Mouse (Mus musculus) embryonic facial prominence, embryonic 10.5 days (tissue): ENCODE data around the gene Ap2s1. TPM values are rescaled to one million over a fixed set of nuclear protein-coding genes. Genes with fewer than 3 reads are reported as not detected.
A peak's percentile ranks its signal among the peaks of the same experiment; 100 is the strongest.
"Not testable (repeated sequence)": the region's sequence is repeated elsewhere in the genome, so short reads cannot be mapped to it uniquely, and the experiment has no call there.

Source experiments
- DNase-seq: peaks from one replicate; pipeline ENCODE4 v3.0.0-alpha.2; 2017; ENCODE audit warnings: low spot score
- H3K27ac ChIP-seq: fragments of 300-500 bp; sonication (generic); replicated peaks from 2 replicates; pipeline ENCODE4 v1.5.1; 2016; ENCODE audit warnings: mild to moderate bottlenecking
- H3K27me3 ChIP-seq: fragments of 300-500 bp; sonication (generic); replicated peaks from 2 replicates; pipeline ENCODE4 v1.6.1; 2016; ENCODE audit warnings: low read depth, mild to moderate bottlenecking; ENCODE audit not compliant: poor library complexity, severe bottlenecking
- H3K36me3 ChIP-seq: fragments of 300-500 bp; sonication (generic); replicated peaks from 2 replicates; pipeline ENCODE4 v1.6.1; 2016; ENCODE audit warnings: mild to moderate bottlenecking, moderate library complexity
- H3K4me1 ChIP-seq: fragments of 300-500 bp; sonication (generic); 2 replicates; pipeline ENCODE4 v1.6.1; 2016
- H3K4me3 ChIP-seq: fragments of 300-500 bp; sonication (generic); 2 replicates; pipeline ENCODE4 v1.5.1; 2016; ENCODE audit warnings: mild to moderate bottlenecking, moderate library complexity
- H3K9me3 ChIP-seq: fragments of 300-500 bp; sonication (generic); 2 replicates; pipeline ENCODE4 v1.6.1; 2016; ENCODE audit warnings: mild to moderate bottlenecking
- WGBS: fragments of 180-500 bp; shearing (Covaris S2); methylation state at CpG from one replicate; pipeline ENCODE4 v1.1.7; 2016; 5-methylcytosine and 5-hydroxymethylcytosine counted together
- polyA plus RNA-seq: library from polyadenylated mRNA; unstranded; fragments of >200 nt; fragmentation: Nextera tagmentation; extraction: Ambion mirVana; gene quantifications from 2 replicates; pipeline ENCODE4 v1.2.1, GENCODE M21; 2016

Gene Ap2s1
- 250 and 256 TPM in 2 replicates for polyA plus RNA-seq

GRCm38 (mm10) chr7:16738073-16738696, at the start of gene Ap2s1:
TSS of gene Ap2s1 (plus strand) at chr7:16738410.
- under 1% methylated on average over 34 of the region's 34 CpGs for WGBS
- no peaks in the 10 kb centered on the region for H3K27me3 ChIP-seq
- H3K4me3 ChIP-seq: peak within 1 kb of the TSS; percentile 84
- H3K27ac ChIP-seq: peak within 1 kb of the TSS; percentile 82
- H3K4me1 ChIP-seq: peaks cover 18% of the 10 kb centered on the region
- H3K36me3 ChIP-seq: peaks cover 13% of the 10 kb centered on the region
- no peaks in the 10 kb centered on the region for H3K9me3 ChIP-seq
- peak; percentile 96 for DNase-seq

GRCm38 (mm10) chr7:16689196-16689595, 49.0 kb upstream of the Ap2s1 start:
- Histone ChIP-seq H3K27ac (no peak overlapping the region), H3K4me3 (no peak overlapping the region), H3K36me3 (no peaks in the 10 kb centered on the region), H3K27me3 (no peaks in the 10 kb centered on the region), H3K4me1 (no peaks in the 10 kb centered on the region), H3K9me3 (peaks cover 6% of the 10 kb centered on the region)
- 74% methylated on average over 5 of the region's 5 CpGs for WGBS
- DNase-seq: no peak

- H3K27ac ChIP-seq: no peak overlapping the region
- H3K9me3 ChIP-seq: 0 out of 2 replicates have a peak, but pooled peaks cover 2% of the 10 kb centered on the region
- H3K4me1 ChIP-seq: no peaks in the 10 kb centered on the region
- H3K4me3 ChIP-seq: no peak overlapping the region
- H3K27me3 ChIP-seq: no peaks in the 10 kb centered on the region
- WGBS: 38% methylated on average over 3 of the region's 3 CpGs
- no peaks in the 10 kb centered on the region for H3K36me3 ChIP-seq
- no peak for DNase-seq
These were observed 43.2 kb upstream of the Ap2s1 start for GRCm38 (mm10) chr7:16695025-16695424.

GRCm38 (mm10) chr7:16699042-16699441, 39.2 kb upstream of the Ap2s1 start:
- Histone ChIP-seq H3K4me1 (no peaks in the 10 kb centered on the region), H3K4me3 (no peak overlapping the region), H3K27me3 (no peaks in the 10 kb centered on the region), H3K27ac (no peak overlapping the region), H3K36me3 (no peaks in the 10 kb centered on the region), H3K9me3 (0 out of 2 replicates have a peak, but pooled peaks cover 2% of the 10 kb centered on the region)
- WGBS: 47% methylated on average over 2 of the region's 2 CpGs
- no peak for DNase-seq

- DNase-seq: no peak
- Histone ChIP-seq H3K36me3 (no peaks in the 10 kb centered on the region), H3K4me1 (no peaks in the 10 kb centered on the region), H3K4me3 (no peak overlapping the region), H3K9me3 (0 out of 2 replicates have a peak, but pooled peaks cover 2% of the 10 kb centered on the region), H3K27ac (no peak overlapping the region), H3K27me3 (no peaks in the 10 kb centered on the region)
- 86% methylated on average over 5 of the region's 5 CpGs for WGBS
These were observed 37.6 kb upstream of the Ap2s1 start for GRCm38 (mm10) chr7:16700583-16700982.

- H3K9me3 ChIP-seq: no peaks in the 10 kb centered on the region
- DNase-seq: no peak
- H3K4me1 ChIP-seq: peaks cover 7% of the 10 kb centered on the region; the same call in 1 of the 2 replicates
- no peak overlapping the region for H3K4me3 ChIP-seq
- WGBS: 64% methylated on average over 9 of the region's 9 CpGs
- peaks cover 14% of the 10 kb centered on the region for H3K27me3 ChIP-seq
- H3K36me3 ChIP-seq: no peaks in the 10 kb centered on the region
- H3K27ac ChIP-seq: no peak overlapping the region
These were observed 31.8 kb upstream of the Ap2s1 start for GRCm38 (mm10) chr7:16706385-16706784.

GRCm38 (mm10) chr7:16708244-16708643, 30.0 kb upstream of the Ap2s1 start:
- H3K9me3 ChIP-seq: no peaks in the 10 kb centered on the region
- 24% methylated on average over 9 of the region's 9 CpGs for WGBS
- no peak for DNase-seq
- no peak overlapping the region for H3K27ac ChIP-seq
- H3K4me3 ChIP-seq: no peak overlapping the region
- H3K4me1 ChIP-seq: peaks cover 7% of the 10 kb centered on the region; the same call in 1 of the 2 replicates
- no peaks in the 10 kb centered on the region for H3K36me3 ChIP-seq
- peaks cover 14% of the 10 kb centered on the region for H3K27me3 ChIP-seq

GRCm38 (mm10) chr7:16710604-16711003, 27.6 kb upstream of the Ap2s1 start:
- H3K4me1 ChIP-seq: peaks cover 7% of the 10 kb centered on the region; the same call in 1 of the 2 replicates
- peaks cover 14% of the 10 kb centered on the region for H3K27me3 ChIP-seq
- WGBS: 81% methylated on average over 5 of the region's 5 CpGs
- no peaks in the 10 kb centered on the region for H3K36me3 ChIP-seq
- no peak for DNase-seq
- no peak overlapping the region for H3K4me3 ChIP-seq
- 0 out of 2 replicates have a peak, but pooled peaks cover 4% of the 10 kb centered on the region for H3K9me3 ChIP-seq
- H3K27ac ChIP-seq: no peak overlapping the region

- WGBS: 80% methylated on average over 13 of the region's 13 CpGs
- Histone ChIP-seq H3K36me3 (no peaks in the 10 kb centered on the region), H3K4me3 (no peak overlapping the region), H3K27me3 (peaks cover 6% of the 10 kb centered on the region), H3K9me3 (0 out of 2 replicates have a peak, but pooled peaks cover 4% of the 10 kb centered on the region), H3K4me1 (peaks cover 7% of the 10 kb centered on the region), H3K27ac (no peak overlapping the region)
- no peak for DNase-seq
These were observed 25.4 kb upstream of the Ap2s1 start for GRCm38 (mm10) chr7:16712633-16713415.

- not testable (repeated sequence) for H3K4me1 ChIP-seq, DNase-seq, H3K27me3 ChIP-seq, H3K4me3 ChIP-seq, H3K9me3 ChIP-seq, H3K36me3 ChIP-seq
- WGBS: 40% methylated on average over 8 of the region's 8 CpGs
- 0 out of 2 replicates have a peak overlapping the region, but pooled peaks have one; percentile 19 for H3K27ac ChIP-seq
These were observed 21.6 kb upstream of the Ap2s1 start for GRCm38 (mm10) chr7:16716456-16717152.

- 75% methylated on average over 2 of the region's 2 CpGs for WGBS
- Histone ChIP-seq H3K36me3 (no peaks in the 10 kb centered on the region), H3K9me3 (no peaks in the 10 kb centered on the region), H3K4me3 (no peak within 1 kb of the TSS), H3K27ac (no peak within 1 kb of the TSS), H3K27me3 (no peaks in the 10 kb centered on the region), H3K4me1 (peaks cover 2% of the 10 kb centered on the region)
- no peak for DNase-seq
These were observed 16.6 kb upstream of the Ap2s1 start, which contains the start of gene Ceacam9 for GRCm38 (mm10) chr7:16721629-16722028. TSS of gene Ceacam9 (plus strand) at chr7:16721929.

GRCm38 (mm10) chr7:16722490-16722889, 15.7 kb upstream of the Ap2s1 start:
- H3K27ac ChIP-seq, H3K4me3 ChIP-seq, H3K36me3 ChIP-seq, DNase-seq, H3K4me1 ChIP-seq, H3K9me3 ChIP-seq, H3K27me3 ChIP-seq: not testable (repeated sequence)
- 72% methylated on average over 3 of the region's 3 CpGs for WGBS
